Mouse (Mus musculus) adrenal gland, adult 18-20 months (tissue): ENCODE results near the gene Klra17. TPM values are rescaled to one million over a fixed set of nuclear protein-coding genes. Genes with fewer than 3 reads are reported as not detected.
"Not testable (repeated sequence)": the region's sequence is repeated elsewhere in the genome, so short reads cannot be mapped to it uniquely, and the experiment has no call there.

Source experiments
- DNase-seq, 2 experiments: peaks; one replicate each; pipeline ENCODE4 v3.0.0; 2021 to 2022; ENCODE audit warnings: low spot score in 2 of 2
- long read RNA-seq, 2 experiments: library from polyadenylated mRNA; stranded (forward); transcript quantifications; one replicate each; pipeline ENCODE4 v2.0.0; 2021
- total RNA-seq, 2 experiments: library from RNA; stranded (reverse); gene quantifications; 1 replicate in 1 of 2; 2 replicates in 1 of 2; pipeline ENCODE4 v1.2.3; 2021

The Klra17 gene
- not detected for total RNA-seq
- long read RNA-seq, experiment 1 = 0 reads
- long read RNA-seq, experiment 2 = 0 reads

DNA sequence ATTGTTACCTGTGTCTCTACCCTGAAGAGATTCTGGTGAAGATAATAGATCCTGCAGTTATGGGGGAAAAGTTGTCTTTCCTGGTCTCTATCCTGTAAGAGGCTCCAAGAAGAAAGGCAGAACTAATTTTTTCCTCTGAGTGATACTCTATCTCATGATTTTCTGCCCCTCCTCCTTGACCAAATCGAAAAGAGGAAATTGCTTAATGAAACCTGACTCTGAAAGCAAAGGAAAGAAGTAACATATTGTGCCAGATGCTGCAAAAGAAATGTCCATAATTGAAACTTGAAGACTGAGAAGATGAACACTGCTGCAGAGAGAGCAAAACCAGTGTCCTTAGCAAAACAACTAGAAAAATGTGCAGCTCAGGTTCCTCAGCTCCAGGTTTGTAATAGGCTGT is at the start of gene Klra17:
Gene Klra17 (minus strand): TSS at position 124 of the 400 bp plus-strand sequence.
- no peak for DNase-seq

DNA sequence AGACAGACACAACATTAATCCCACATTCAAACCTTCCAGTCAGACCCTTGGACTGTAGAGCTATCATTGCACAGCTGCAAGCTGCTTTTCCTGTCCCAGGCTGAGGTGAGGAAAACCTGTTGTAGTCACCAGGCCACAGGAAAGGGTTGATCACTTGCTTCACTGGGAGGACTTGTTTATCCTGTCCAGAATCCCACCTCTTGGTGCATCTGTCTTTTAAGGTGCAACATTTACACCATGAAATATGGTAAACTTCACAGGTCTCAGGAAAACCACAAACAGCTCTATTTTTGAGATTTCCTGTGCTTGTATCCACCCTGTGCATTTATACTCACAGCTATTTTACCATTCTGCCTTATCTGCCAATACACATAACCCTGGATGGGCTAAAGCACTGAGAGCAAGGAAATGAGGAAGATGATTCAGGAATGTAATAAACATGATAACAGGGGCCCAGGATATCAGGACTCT is 41.0 kb upstream of the Klra17 start, which contains the start of gene Klra5:
Gene Klra5 (minus strand): TSS at position 175 of the 471 bp plus-strand sequence.
- DNase-seq = not testable (repeated sequence)

DNA sequence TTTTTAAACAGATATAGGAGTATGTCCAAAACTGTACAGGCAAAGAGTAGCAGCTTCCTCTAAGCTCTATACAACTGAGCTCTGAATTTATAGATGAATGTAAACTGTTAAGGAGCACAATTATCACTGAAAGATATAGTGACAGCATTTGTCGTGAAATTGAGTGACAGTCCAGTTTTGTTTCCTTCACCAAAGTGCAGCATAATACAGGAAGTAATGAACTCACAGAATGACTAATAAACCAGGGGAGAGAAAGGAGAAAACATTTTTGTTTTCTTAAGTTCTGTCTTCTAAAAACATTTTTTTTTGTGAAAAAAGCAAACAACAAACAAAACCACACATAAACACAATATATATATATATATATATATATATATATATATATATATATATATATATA is 40.5 kb upstream of the Klra17 start:
- no peak for DNase-seq

DNA sequence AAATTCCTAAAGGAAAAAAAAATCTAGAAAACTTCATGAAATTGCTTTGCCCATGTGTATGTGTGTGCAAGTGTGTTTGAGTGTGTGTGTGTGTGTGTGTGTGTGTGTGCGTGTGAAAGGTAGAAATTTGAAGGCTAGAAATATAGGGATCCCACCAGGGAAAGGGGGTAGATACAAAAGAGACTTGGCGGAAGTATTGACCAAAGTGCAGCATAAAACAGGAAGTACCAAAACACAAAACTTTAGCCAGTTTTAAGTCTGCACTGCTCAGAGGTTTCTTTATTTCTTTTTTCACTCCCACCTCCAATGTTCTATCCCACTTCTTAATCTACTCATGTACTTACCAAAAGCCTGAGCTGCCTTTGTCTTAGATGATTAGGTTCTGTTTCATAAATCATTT is 6.1 kb upstream of the Klra17 start:
- no peak for DNase-seq

DNA sequence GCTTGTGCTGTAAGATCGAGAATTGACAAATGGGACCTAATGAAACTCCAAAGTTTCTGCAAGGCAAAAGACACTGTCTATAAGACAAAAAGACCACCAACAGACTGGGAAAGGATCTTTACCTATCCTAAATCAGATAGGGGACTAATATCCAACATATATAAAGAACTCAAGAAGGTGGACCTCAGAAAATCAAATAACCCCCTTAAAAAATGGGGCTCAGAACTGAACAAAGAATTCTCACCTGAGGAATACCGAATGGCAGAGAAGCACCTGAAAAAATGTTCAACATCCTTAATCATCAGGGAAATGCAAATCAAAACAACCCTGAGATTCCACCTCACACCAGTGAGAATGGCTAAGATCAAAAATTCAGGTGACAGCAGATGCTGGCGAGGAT is 14.1 kb downstream of the Klra17 start, which contains the start of gene Gm17631:
Gene Gm17631 (plus strand): TSS at position 301 of the 400 bp plus-strand sequence.
- not testable (repeated sequence) for DNase-seq

DNA sequence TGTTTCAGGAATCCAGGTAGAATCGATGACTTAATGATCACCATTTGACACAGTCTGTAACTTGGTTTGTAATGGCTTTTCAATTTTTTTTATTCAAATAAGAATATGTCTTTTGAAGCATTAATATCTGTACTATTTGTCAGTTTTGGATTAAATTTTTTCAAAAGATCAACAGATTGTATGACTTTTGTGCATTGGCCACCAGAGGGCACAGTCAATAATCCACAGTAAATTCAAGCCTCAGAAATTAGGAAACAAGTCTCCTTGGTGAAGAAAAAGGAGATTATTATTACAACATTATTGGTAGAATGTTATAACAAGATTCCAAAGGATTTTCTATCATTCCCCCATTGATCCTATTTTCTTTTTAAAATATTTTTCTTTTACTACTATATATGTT is 50.9 kb downstream of the Klra17 start:
- no peak for DNase-seq

DNA sequence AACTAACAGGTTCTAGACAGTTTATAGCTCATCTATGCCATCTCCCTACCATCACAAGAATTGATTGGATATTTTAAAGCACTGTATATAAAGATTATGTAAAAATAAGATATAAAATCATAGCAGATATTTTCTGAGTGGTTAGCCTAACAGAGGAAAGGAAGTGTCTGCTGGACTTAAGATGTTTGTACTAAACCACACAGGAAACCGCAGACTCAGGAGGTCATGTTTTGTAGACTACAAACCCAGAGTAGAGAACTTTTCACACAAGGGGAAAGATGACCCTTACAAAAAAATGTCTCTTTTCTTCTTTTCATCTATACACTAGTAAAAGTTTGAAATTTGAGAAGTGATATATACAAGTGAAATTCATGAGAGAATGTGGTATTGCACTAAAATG is 52.5 kb downstream of the Klra17 start:
- no peak for DNase-seq

DNA sequence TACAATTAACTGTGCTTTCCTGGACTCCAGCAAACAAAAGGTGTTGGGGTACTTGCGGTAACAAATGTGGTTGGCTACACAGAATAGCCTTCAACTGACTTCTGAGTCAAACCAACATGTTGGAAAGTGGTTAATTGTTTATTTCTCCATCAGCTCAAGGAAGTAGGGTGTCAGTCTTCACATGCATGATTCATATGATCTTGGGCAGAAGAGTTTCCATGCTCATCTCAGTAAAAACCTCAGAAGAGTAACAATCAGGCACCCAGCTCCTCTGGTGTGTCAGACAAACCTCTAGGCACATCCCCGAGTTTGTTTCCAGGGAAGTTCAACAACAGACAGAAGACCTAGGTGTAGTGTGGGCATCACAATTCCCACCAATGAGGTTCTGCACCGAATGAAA is 58.7 kb downstream of the Klra17 start:
- no peak for DNase-seq

- DNase-seq = not testable (repeated sequence)
Observed at GRCm38 (mm10) chr6:129784170-129784569, 92.3 kb downstream of the Klra17 start, which contains the start of gene Gm156. Gene Gm156 (minus strand): TSS chr6:129784270.

Other genes starting within 250 kb of the Klra17 start
- gene Klrc3, start 233.3 kb downstream of the Klra17 start, total RNA-seq = under 1 TPM in 1 of 2 experiments, not detected in 1; 0.63 TPM
- gene Klrc2, start 216.0 kb downstream of the Klra17 start, total RNA-seq = under 1 TPM; 0.17 to 0.42 TPM
- under 1 TPM; 0.33 to 0.77 TPM for gene Klrc1, start 197.7 kb downstream of the Klra17 start, total RNA-seq
- gene Klri1, start 159.5 kb downstream of the Klra17 start, total RNA-seq = not detected
- gene Klri2, start 136.2 kb downstream of the Klra17 start, total RNA-seq = under 1 TPM in 1 of 2 experiments, not detected in 1; 0.10 TPM
- not detected for gene Gm156, start 92.4 kb downstream of the Klra17 start, total RNA-seq
- not detected for gene Gm17631, start 14.0 kb downstream of the Klra17 start, total RNA-seq
- gene Klra5, start 41.0 kb upstream of the Klra17 start, total RNA-seq = not detected
- gene Klra6, start 150.3 kb upstream of the Klra17 start, total RNA-seq = not detected
- under 1 TPM in 1 of 2 experiments, not detected in 1; 0.22 TPM for gene Klra4, start 190.6 kb upstream of the Klra17 start, total RNA-seq